Mouse (Mus musculus) lung, adult 2 months (tissue): ENCODE measurements around the gene Rcan2. TPM values are rescaled to one million over a fixed set of nuclear protein-coding genes. Genes with fewer than 3 reads are reported as not detected.

Source experiments
- DNase-seq: peaks from one replicate; pipeline ENCODE4 v3.0.0; 2022
- H3K4me1 ChIP-seq: fragments of 200-500 bp; 2 replicates; pipeline ENCODE4 v1.6.1; 2011; ENCODE audit warnings: low read length; ENCODE audit not compliant: control insufficient read depth, insufficient read depth
- H3K4me3 ChIP-seq: fragments of 200-500 bp; replicated peaks from 2 replicates; pipeline ENCODE3; 2011; ENCODE audit warnings: low read depth, mild to moderate bottlenecking, control low read depth, low read length; ENCODE audit errors: extremely low read depth
- CTCF ChIP-seq: fragments of 200-500 bp; IDR thresholded peaks from 2 replicates; pipeline ENCODE4 v1.5.1; 2011; ENCODE audit warnings: mild to moderate bottlenecking, low read length, control low read depth; ENCODE audit not compliant: insufficient read depth
- POLR2A ChIP-seq: fragments of 200-500 bp; IDR thresholded peaks from 2 replicates; pipeline ENCODE4 v1.6.1; 2011; ENCODE audit warnings: low read depth, mild to moderate bottlenecking, control low read depth, low read length, borderline replicate concordance; ENCODE audit errors: extremely low read depth
- WGBS: fragments of 180-500 bp; shearing (Covaris S2); methylation state at CpG from one replicate; pipeline ENCODE4 v1.1.7; 2018; 5-methylcytosine and 5-hydroxymethylcytosine counted together
- polyA plus RNA-seq: library from polyadenylated mRNA; depleted of rRNA; stranded (reverse); fragments of >200 nt; gene quantifications from 2 replicates; pipeline ENCODE4 v1.2.3, GENCODE M21; 2012

Gene Rcan2
- polyA plus RNA-seq, 1 experiment: 19.4 TPM

DNA sequence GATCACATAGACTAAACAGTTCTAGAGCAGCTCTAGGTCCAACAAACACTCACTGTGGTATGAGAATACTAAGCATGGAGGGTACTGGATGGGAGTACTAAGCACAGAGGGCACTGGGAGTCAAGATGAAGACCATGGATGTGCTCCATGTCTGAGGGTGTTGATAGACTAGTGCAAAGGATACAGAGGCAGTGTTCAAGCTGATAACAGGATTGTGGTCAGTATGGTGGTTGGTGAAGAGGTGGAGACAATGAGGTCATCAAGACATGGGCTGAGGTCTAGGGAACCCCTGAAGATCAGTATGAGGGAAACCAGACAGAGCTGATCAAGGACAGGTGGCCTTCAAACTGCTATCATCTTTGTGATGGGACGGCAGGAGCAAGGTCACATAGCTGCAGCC is 99.0 kb downstream of the Rcan2 start:
- no peak for TF ChIP-seq POLR2A
- no peak for TF ChIP-seq CTCF
- 87% methylated on average over 1 of the region's 1 CpGs for WGBS
- no peak for DNase-seq
- Histone ChIP-seq H3K4me3 (no peak overlapping the region), H3K4me1 (peaks cover 8% of the 10 kb centered on the region; the same call in 1 of the 2 replicates)

- H3K4me3 ChIP-seq: no peak overlapping the region
- DNase-seq: no peak
- WGBS: 72% methylated on average over 3 of the region's 3 CpGs
- peaks cover 8% of the 10 kb centered on the region; the same call in 1 of the 2 replicates for H3K4me1 ChIP-seq
- TF ChIP-seq CTCF (no peak), POLR2A (no peak)
Measured at GRCm38 (mm10) chr17:43901474-43901873, 100.3 kb downstream of the Rcan2 start.

DNA sequence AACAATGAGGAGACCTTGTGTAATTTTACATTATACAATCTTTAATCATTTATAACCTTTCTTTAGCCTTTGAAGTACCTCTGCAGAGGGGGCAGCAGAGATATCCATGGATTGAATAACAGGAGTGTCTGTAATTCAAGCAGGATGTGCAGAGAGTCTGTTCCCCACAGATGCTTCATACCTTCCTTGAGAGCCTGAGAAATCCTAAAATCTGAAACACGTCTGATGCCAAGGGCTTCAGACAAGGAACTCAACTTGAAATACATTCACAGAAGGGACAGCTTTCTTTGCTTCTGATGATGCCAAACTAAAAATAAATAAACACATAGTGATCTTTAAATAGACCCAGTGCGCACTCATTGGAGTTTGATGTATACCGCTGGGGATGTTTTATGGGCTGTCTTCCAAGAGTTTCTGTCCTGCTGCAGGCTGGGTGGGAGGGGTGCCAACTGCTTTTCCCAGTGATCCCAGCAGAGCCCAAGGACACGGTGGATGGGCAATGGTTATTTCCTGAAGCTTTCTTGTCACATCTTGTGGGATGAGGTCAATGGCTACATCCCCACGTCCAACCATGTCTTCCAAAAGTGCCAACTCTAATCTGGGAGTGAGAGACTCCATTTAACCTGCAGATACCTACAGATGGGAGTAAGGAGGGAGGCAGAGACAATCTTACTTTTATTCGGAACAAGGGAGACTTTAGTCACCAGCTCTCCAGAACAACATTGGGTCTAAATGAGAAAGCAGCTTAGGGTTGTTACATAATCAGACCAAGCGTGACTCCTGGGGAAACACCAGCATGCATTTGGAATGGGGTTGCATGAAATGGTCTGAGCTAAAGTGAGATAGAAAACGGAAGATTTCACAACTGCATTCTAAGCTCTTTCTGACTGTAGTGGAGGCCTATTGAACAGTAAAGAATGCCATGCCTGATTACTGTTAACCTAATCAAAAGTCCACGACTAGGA is 102.9 kb downstream of the Rcan2 start:
- 43% methylated on average over 9 of the region's 9 CpGs for WGBS
- Histone ChIP-seq H3K4me1 (peaks cover 8% of the 10 kb centered on the region; the same call in 1 of the 2 replicates), H3K4me3 (no peak overlapping the region)
- no peak for DNase-seq
- TF ChIP-seq CTCF (no peak), POLR2A (no peak)

DNA sequence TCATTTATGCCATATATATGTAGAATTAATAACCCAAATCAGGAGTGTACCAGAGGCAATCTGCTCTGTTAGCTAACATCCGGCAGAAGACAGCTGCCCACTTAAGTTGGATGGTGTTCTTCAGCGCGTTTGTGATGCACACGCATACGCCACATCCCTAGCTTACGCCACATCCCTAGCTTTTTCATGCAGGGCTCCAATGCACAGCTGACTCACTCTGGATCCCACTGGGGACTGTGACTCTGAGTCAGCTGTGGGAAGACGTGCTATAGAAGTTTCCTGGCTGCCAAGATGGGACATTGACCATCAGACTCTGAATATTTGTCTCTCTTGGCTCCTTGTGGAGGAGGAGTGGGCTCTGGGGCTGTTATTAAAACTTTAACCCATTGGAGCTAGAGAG is 103.7 kb downstream of the Rcan2 start:
- 84% methylated on average over 7 of the region's 7 CpGs for WGBS
- TF ChIP-seq POLR2A: no peak
- no peak for TF ChIP-seq CTCF
- H3K4me1 ChIP-seq: peaks cover 4% of the 10 kb centered on the region; the same call in 1 of the 2 replicates
- no peak overlapping the region for H3K4me3 ChIP-seq
- DNase-seq: no peak

GRCm38 (mm10) chr17:43906728-43907127 is 105.6 kb downstream of the Rcan2 start:
- Histone ChIP-seq H3K4me3 (no peak overlapping the region), H3K4me1 (0 out of 2 replicates have a peak, but pooled peaks cover 3% of the 10 kb centered on the region)
- TF ChIP-seq POLR2A: no peak
- TF ChIP-seq CTCF: no peak
- no peak for DNase-seq

DNA sequence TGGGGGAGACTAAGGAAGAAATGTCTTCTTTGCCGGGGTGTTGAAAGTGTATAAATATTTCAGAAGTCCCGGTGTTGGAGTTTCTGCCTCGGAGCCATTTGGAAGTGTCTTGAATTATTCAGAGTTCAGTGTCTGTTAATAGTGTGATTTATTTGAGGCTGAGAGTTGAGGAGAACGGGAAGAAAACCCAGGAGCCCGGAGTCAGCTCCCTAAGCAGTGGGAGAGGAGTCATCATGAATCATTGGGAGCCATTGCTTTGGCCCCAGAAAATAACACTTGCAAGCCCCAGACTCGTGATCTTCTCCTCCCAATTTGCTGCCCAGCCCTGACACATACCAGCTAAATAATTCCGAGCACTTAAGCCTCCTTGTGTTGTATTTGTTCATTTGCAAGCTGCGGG is 115.0 kb downstream of the Rcan2 start:
- Histone ChIP-seq H3K4me1 (no peaks in the 10 kb centered on the region; the same call in 1 of the 2 replicates), H3K4me3 (no peak overlapping the region)
- TF ChIP-seq CTCF (no peak), POLR2A (no peak)
- no peak for DNase-seq
- 70% methylated on average over 8 of the region's 8 CpGs for WGBS

- Histone ChIP-seq H3K4me1 (no peaks in the 10 kb centered on the region; the same call in 1 of the 2 replicates), H3K4me3 (no peak overlapping the region)
- no peak for TF ChIP-seq CTCF
- no peak for DNase-seq
- WGBS: 69% methylated on average over 5 of the region's 5 CpGs
Measured at GRCm38 (mm10) chr17:43917143-43917542, 116.0 kb downstream of the Rcan2 start.

DNA sequence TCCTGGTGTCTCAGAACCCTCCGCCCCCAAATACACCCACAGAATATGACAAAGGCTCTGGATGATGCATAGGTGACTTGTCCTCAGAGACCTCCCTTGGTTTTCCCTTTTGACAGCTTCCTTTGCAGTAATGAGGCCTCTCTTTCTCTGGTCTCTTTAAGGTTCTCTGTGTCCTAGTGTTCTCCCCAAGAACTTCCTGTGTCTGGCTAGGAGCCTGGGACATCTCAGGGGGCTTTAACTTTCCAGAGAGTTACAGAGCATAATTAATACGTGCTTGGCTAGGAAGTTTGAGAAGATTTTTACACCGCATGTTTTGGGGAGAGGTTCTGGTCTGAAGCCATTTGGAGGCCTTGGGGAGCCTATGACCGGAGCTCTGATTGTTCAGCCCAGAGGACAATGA is 128.7 kb downstream of the Rcan2 start:
- TF ChIP-seq CTCF (no peak), POLR2A (no peak)
- Histone ChIP-seq H3K4me3 (no peak overlapping the region), H3K4me1 (no peaks in the 10 kb centered on the region)
- WGBS: 89% methylated on average over 4 of the region's 4 CpGs
- no peak for DNase-seq

GRCm38 (mm10) chr17:43931731-43932130 is 130.6 kb downstream of the Rcan2 start:
- WGBS: 90% methylated on average over 11 of the region's 11 CpGs
- Histone ChIP-seq H3K4me1 (no peaks in the 10 kb centered on the region), H3K4me3 (no peak overlapping the region)
- TF ChIP-seq CTCF (no peak), POLR2A (no peak)
- DNase-seq: no peak

DNA sequence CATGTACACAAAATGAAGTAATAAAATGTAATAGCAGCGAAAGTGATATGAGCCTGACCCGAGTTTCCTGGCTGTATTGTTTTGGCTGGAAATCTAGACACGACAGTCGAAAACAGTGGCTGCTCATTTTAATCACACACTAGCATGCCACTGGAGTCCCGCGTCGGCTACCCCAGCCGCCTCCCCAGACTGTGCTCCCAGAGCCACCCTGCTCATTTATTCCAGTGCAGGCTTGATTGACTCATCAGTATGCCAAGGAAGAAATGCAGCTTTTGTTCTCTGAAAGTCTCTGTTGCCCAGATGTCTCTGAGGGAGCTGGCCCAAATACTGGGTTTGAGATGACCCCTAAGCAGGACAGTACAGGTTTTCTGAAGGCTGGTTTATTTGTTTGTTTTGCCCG is 132.9 kb downstream of the Rcan2 start:
- Histone ChIP-seq H3K4me1 (no peaks in the 10 kb centered on the region), H3K4me3 (no peak overlapping the region)
- DNase-seq: no peak
- no peak for TF ChIP-seq CTCF
- no peak for TF ChIP-seq POLR2A
- 80% methylated on average over 9 of the region's 9 CpGs for WGBS
